Mouse (Mus musculus) neural tube, embryonic 13.5 days (tissue): ENCODE data around the gene Clpp. TPM values are rescaled to one million over a fixed set of nuclear protein-coding genes. Genes with fewer than 3 reads are reported as not detected.

Source experiments
- polyA plus RNA-seq: library from polyadenylated mRNA; unstranded; fragments of >200 nt; fragmentation: Nextera tagmentation; extraction: Ambion mirVana; gene quantifications from 2 replicates; pipeline ENCODE4 v1.2.1, GENCODE M21; 2015

The Clpp gene
- polyA plus RNA-seq, 1 experiment from 2014 or later, result 161 TPM

Other genes starting within 250 kb of the Clpp start
- 1.1 and 1.7 TPM in 2 replicates for gene Nrtn, start 232.8 kb upstream of the Clpp start, polyA plus RNA-seq
- gene Dus3l, start 225.5 kb upstream of the Clpp start, polyA plus RNA-seq, result 61.5 and 64.6 TPM in 2 replicates
- 0.95 and 1.1 TPM in 2 replicates for gene Prr22, start 220.1 kb upstream of the Clpp start, polyA plus RNA-seq
- 4.6 and 5.2 TPM in 2 replicates for gene Rfx2, start 159.3 kb upstream of the Clpp start, polyA plus RNA-seq
- not detected in 2 replicates for gene Acsbg2, start 115.9 kb upstream of the Clpp start, polyA plus RNA-seq
- 0.54 and 0.60 TPM in 2 replicates for gene 1700061G19Rik, start 114.8 kb upstream of the Clpp start, polyA plus RNA-seq
- gene Mllt1, start 54.9 kb upstream of the Clpp start, polyA plus RNA-seq, result 66.8 and 68.0 TPM in 2 replicates
- not detected in 2 replicates for gene Acer1, start 8.2 kb upstream of the Clpp start, polyA plus RNA-seq
- 42.3 and 45.9 TPM in 2 replicates for gene Alkbh7, start 7.0 kb downstream of the Clpp start, polyA plus RNA-seq
- 0.47 TPM in 1 of 2 replicates, not detected in the other for gene Pspn, start 9.7 kb downstream of the Clpp start, polyA plus RNA-seq
- gene Gtf2f1, start 21.0 kb downstream of the Clpp start, polyA plus RNA-seq, result 72.5 and 72.9 TPM in 2 replicates
- 0.32 and 0.43 TPM in 2 replicates for gene Gm17949, start 21.2 kb downstream of the Clpp start, polyA plus RNA-seq
- gene Khsrp, start 41.2 kb downstream of the Clpp start, polyA plus RNA-seq, result 33.5 and 34.2 TPM in 2 replicates
- gene Slc25a41, start 51.3 kb downstream of the Clpp start, polyA plus RNA-seq, result not detected in 2 replicates
- 0.92 and 1.1 TPM in 2 replicates for gene Crb3, start 68.8 kb downstream of the Clpp start, polyA plus RNA-seq
- gene Slc25a23, start 69.6 kb downstream of the Clpp start, polyA plus RNA-seq, result 29.5 and 33.3 TPM in 2 replicates
- gene Dennd1c, start 88.2 kb downstream of the Clpp start, polyA plus RNA-seq, result 3.7 and 5.9 TPM in 2 replicates
- 381 and 413 TPM in 2 replicates for gene Tubb4a, start 97.5 kb downstream of the Clpp start, polyA plus RNA-seq
- 4.2 and 6.2 TPM in 2 replicates for gene Tnfsf9, start 115.0 kb downstream of the Clpp start, polyA plus RNA-seq
- 0.56 and 0.62 TPM in 2 replicates for gene Cd70, start 159.5 kb downstream of the Clpp start, polyA plus RNA-seq
- gene Tnfsf14, start 203.9 kb downstream of the Clpp start, polyA plus RNA-seq, result not detected in 2 replicates
- 1.6 and 1.9 TPM in 2 replicates for gene C3, start 237.8 kb downstream of the Clpp start, polyA plus RNA-seq